Mouse (Mus musculus) MEL (cell line): ENCODE measurements around the gene Pi4k2a. TPM values are rescaled to one million over a fixed set of nuclear protein-coding genes. Genes with fewer than 3 reads are reported as not detected.

Experiments used
- DNase-seq: peaks from one replicate; pipeline ENCODE4 v3.0.0; 2011; ENCODE audit warnings: low read depth, low spot score
- H3K27ac ChIP-seq: 2 replicates; pipeline ENCODE4 v1.5.1; 2012; ENCODE audit warnings: low read depth, mild to moderate bottlenecking, control low read depth, low read length, moderate library complexity; ENCODE audit not compliant: control insufficient read depth
- H3K27me3 ChIP-seq, 2 experiments: fragments of 150-350 bp in 1 of 2; sonication (generic) in 1 of 2; 2 replicates each; pipeline ENCODE4 v1.6.1; 2012; ENCODE audit warnings: low read length in 2 of 2, mild to moderate bottlenecking in 2 of 2, improper control_type of control experiment in 1 of 2, moderate library complexity in 1 of 2; ENCODE audit not compliant: insufficient read depth in 2 of 2, control insufficient read depth in 1 of 2
- H3K36me3 ChIP-seq, 2 experiments: 2 replicates each; pipeline ENCODE4 v1.6.1; 2012 to 2014; ENCODE audit warnings: low read length in 2 of 2, improper control_type of control experiment in 1 of 2, inconsistent platforms in 1 of 2, mild to moderate bottlenecking in 1 of 2; ENCODE audit not compliant: insufficient read depth in 2 of 2, control insufficient read depth in 1 of 2
- H3K4me1 ChIP-seq, 2 experiments: fragments of 150-350 bp in 1 of 2; sonication (generic) in 1 of 2; 2 replicates each; pipeline ENCODE4 v1.6.1; 2012; ENCODE audit warnings: low read length in 2 of 2, improper control_type of control experiment in 1 of 2, mild to moderate bottlenecking in 1 of 2; ENCODE audit not compliant: insufficient read depth in 2 of 2, control insufficient read depth in 1 of 2
- H3K4me3 ChIP-seq, 2 experiments: fragments of 150-350 bp in 1 of 2; sonication (generic) in 1 of 2; 2 replicates each; pipeline ENCODE4 v1.5.1; 2012; ENCODE audit warnings: low read depth in 2 of 2, low read length in 2 of 2, mild to moderate bottlenecking in 2 of 2, moderate library complexity in 2 of 2, control low read depth in 1 of 2, improper control_type of control experiment in 1 of 2; ENCODE audit not compliant: control insufficient read depth in 1 of 2, insufficient read depth in 1 of 2
- H3K79me2 ChIP-seq: 2 replicates; pipeline ENCODE4 v1.6.1; 2012; ENCODE audit warnings: mild to moderate bottlenecking, low read length, moderate library complexity; ENCODE audit not compliant: control insufficient read depth, poor library complexity, insufficient read depth
- H3K9ac ChIP-seq: 2 replicates; pipeline ENCODE4 v1.6.1; 2012; ENCODE audit warnings: low read depth, mild to moderate bottlenecking, control low read depth, low read length, moderate library complexity; ENCODE audit not compliant: control insufficient read depth, poor library complexity, severe bottlenecking
- H3K9me3 ChIP-seq: fragments of 150-350 bp; sonication (generic); replicated peaks from 2 replicates; pipeline ENCODE4 v1.6.1; 2012; ENCODE audit warnings: mild to moderate bottlenecking, low read length, improper control_type of control experiment, moderate library complexity; ENCODE audit not compliant: insufficient read depth
- BHLHE40 ChIP-seq: IDR thresholded peaks from 2 replicates; pipeline ENCODE4 v1.6.1; 2012; ENCODE audit warnings: low read depth, mild to moderate bottlenecking, inconsistent platforms, low read length, improper control_type of control experiment, borderline replicate concordance
- CHD1 ChIP-seq: IDR thresholded peaks from 2 replicates; pipeline ENCODE4 v1.6.1; 2012; ENCODE audit warnings: low read depth, mild to moderate bottlenecking, inconsistent platforms, low read length, improper control_type of control experiment
- CHD2 ChIP-seq: IDR thresholded peaks from 2 replicates; pipeline ENCODE4 v1.6.1; 2011; ENCODE audit warnings: low read length, improper control_type of control experiment
- ELF1 ChIP-seq: IDR thresholded peaks from 2 replicates; pipeline ENCODE4 v1.6.1; 2014; ENCODE audit warnings: low read depth, mild to moderate bottlenecking, inconsistent platforms, low read length, improper control_type of control experiment, moderate library complexity
- EP300 ChIP-seq, 2 experiments: IDR thresholded peaks; 2 replicates each; pipeline ENCODE4 v1.6.1; 2011; ENCODE audit warnings: improper control_type of control experiment in 2 of 2, low read length in 2 of 2, low read depth in 1 of 2, mild to moderate bottlenecking in 1 of 2
- ETS1 ChIP-seq: IDR thresholded peaks from 2 replicates; pipeline ENCODE4 v1.6.1; 2012; ENCODE audit warnings: low read depth, mild to moderate bottlenecking, inconsistent platforms, low read length, improper control_type of control experiment, moderate library complexity
- GATA1 ChIP-seq: IDR thresholded peaks from 2 replicates; pipeline ENCODE4 v1.6.1; 2011; ENCODE audit warnings: low read depth, low read length, improper control_type of control experiment
- HCFC1 ChIP-seq: IDR thresholded peaks from 2 replicates; pipeline ENCODE4 v1.6.1; 2012; ENCODE audit warnings: low read depth, mild to moderate bottlenecking, inconsistent platforms, low read length, improper control_type of control experiment, moderate library complexity
- MAX ChIP-seq: IDR thresholded peaks from 2 replicates; pipeline ENCODE4 v1.6.1; 2011; ENCODE audit warnings: low read length, improper control_type of control experiment
- MEF2A ChIP-seq: IDR thresholded peaks from 2 replicates; pipeline ENCODE4 v1.6.1; 2014; ENCODE audit warnings: low read depth, mild to moderate bottlenecking, inconsistent platforms, low read length, improper control_type of control experiment; ENCODE audit not compliant: poor library complexity, insufficient replicate concordance, severe bottlenecking; ENCODE audit errors: extremely low read depth
- MXI1 ChIP-seq: IDR thresholded peaks from 2 replicates; pipeline ENCODE4 v1.6.1; 2011; ENCODE audit warnings: mild to moderate bottlenecking, low read depth, low read length, improper control_type of control experiment
- MYB ChIP-seq: IDR thresholded peaks from 2 replicates; pipeline ENCODE4 v1.6.1; 2011; ENCODE audit warnings: mild to moderate bottlenecking, low read depth, low read length, improper control_type of control experiment
- SIN3A ChIP-seq: IDR thresholded peaks from 2 replicates; pipeline ENCODE4 v1.6.1; 2012; ENCODE audit warnings: low read length, improper control_type of control experiment, inconsistent platforms
- TBP ChIP-seq: IDR thresholded peaks from 2 replicates; pipeline ENCODE4 v1.8.0; 2011; ENCODE audit warnings: low read depth, low read length, improper control_type of control experiment
- TCF12 ChIP-seq: IDR thresholded peaks from 2 replicates; pipeline ENCODE4 v1.6.1; 2014; ENCODE audit warnings: low read depth, mild to moderate bottlenecking, inconsistent platforms, low read length, improper control_type of control experiment, moderate library complexity
- USF1 ChIP-seq: IDR thresholded peaks from 2 replicates; pipeline ENCODE4 v1.6.1; 2014; ENCODE audit warnings: low read depth, mild to moderate bottlenecking, inconsistent platforms, low read length, improper control_type of control experiment, moderate library complexity
- ZKSCAN1 ChIP-seq: IDR thresholded peaks from 2 replicates; pipeline ENCODE4 v1.6.1; 2012; ENCODE audit warnings: low read depth, mild to moderate bottlenecking, inconsistent platforms, low read length, improper control_type of control experiment, moderate library complexity
- ZMIZ1 ChIP-seq: IDR thresholded peaks from 2 replicates; pipeline ENCODE4 v1.6.1; 2012; ENCODE audit warnings: low read depth, mild to moderate bottlenecking, inconsistent platforms, low read length, improper control_type of control experiment, moderate library complexity
- polyA plus RNA-seq, 2 experiments: library from polyadenylated mRNA; stranded (reverse) in 1 of 2; unstranded in 1 of 2; fragments of >175 nt in 1 of 2; fragments of >200 nt in 1 of 2; gene quantifications; 2 replicates each; pipeline versions ENCODE4 v1.2.1 to v1.2.4; 2012; ENCODE audit warnings: low replicate concordance in 2 of 2, low read depth in 1 of 2; ENCODE audit not compliant: insufficient read length in 2 of 2, insufficient read depth in 1 of 2, missing spikeins in 1 of 2
- total RNA-seq: library from RNA; depleted of rRNA; stranded (reverse); fragments of 300-350 nt; gene quantifications from 2 replicates; pipeline ENCODE4 v1.2.3, GENCODE M21; 2012

Pi4k2a gene
- total and polyA plus RNA-seq, 3 experiments: 10.2 to 30.3 TPM; not detected in 1

GRCm38 (mm10) chr19:42137167-42137672 is 47.0 kb downstream of the Pi4k2a start (continued):
- TF ChIP-seq CHD1 (no peak), MXI1 (no peak)
- TF ChIP-seq, all 39 proteins: peak for 8

GRCm38 (mm10) chr19:42138517-42139285 is 48.4 kb downstream of the Pi4k2a start:
- Histone ChIP-seq H3K27ac (no peak overlapping the region; the same call in 1 of the 2 replicates), H3K27me3 (no peaks in the 10 kb centered on the region), H3K4me3 (no peak overlapping the region), H3K9ac (no peak overlapping the region), H3K79me2 (no peaks in the 10 kb centered on the region), H3K9me3 (no peaks in the 10 kb centered on the region), H3K4me1 (peaks cover 28 to 50% of the 10 kb centered on the region in 2 experiments), H3K36me3 (peaks cover 0 to 49% of the 10 kb centered on the region in 2 experiments; a peak in 2 of 4 replicates)
- DNase-seq: peak; percentile 42
- TF ChIP-seq ETS1 (peak; percentile 53), EP300 (IDR thresholded peaks at IDR 0.05; ENCODE audit: low read depth in 1 of 2, low read length in 2 of 2) (peak; percentile 49 to 56; a peak in 3 of 4 replicates), MEF2A (no peak), BHLHE40 (no peak), CHD2 (no peak), GATA1 (peak; percentile 67), TCF12 (0 out of 2 replicates have a peak, but pooled peaks have one; percentile 18), ELF1 (peak; percentile 21; the same call in 1 of the 2 replicates)

- TF ChIP-seq MXI1 (no peak), TBP (0 out of 2 replicates have a peak, but pooled peaks have one; percentile 62), ZMIZ1 (peak; percentile 91), USF1 (0 out of 2 replicates have a peak, but pooled peaks have one; percentile 0), ZKSCAN1 (no peak), MAX (0 out of 2 replicates have a peak, but pooled peaks have one; percentile 38), HCFC1 (peak; percentile 39; the same call in 1 of the 2 replicates), SIN3A (peak; percentile 45; the same call in 1 of the 2 replicates), MYB (no peak)
These were observed 49.7 kb downstream of the Pi4k2a start for GRCm38 (mm10) chr19:42139724-42140517.

More at GRCm38 (mm10) chr19:42139724-42140517, 49.7 kb downstream of the Pi4k2a start:
- H3K9ac ChIP-seq: no peak overlapping the region
- H3K27ac ChIP-seq: peak overlapping the region; percentile 28; the same call in 1 of the 2 replicates
- peak; percentile 70 for DNase-seq
- H3K36me3 ChIP-seq: peaks cover 0 to 46% of the 10 kb centered on the region in 2 experiments; a peak in 2 of 4 replicates
- H3K9me3 ChIP-seq: no peaks in the 10 kb centered on the region
- no peak overlapping the region for H3K4me3 ChIP-seq
- peaks cover 25 to 52% of the 10 kb centered on the region in 2 experiments for H3K4me1 ChIP-seq
- H3K27me3 ChIP-seq: no peaks in the 10 kb centered on the region
- no peaks in the 10 kb centered on the region for H3K79me2 ChIP-seq
